Mouse (Mus musculus) hindbrain, embryonic 16.5 days (tissue): Measurements from ENCODE around the gene Gga3. TPM values are rescaled to one million over a fixed set of nuclear protein-coding genes. Genes with fewer than 3 reads are reported as not detected.

Source experiments
- ATAC-seq: fragments of 200-750 bp; cut with Nextera tagmentation; 2 replicates; pipeline ENCODE4 v1.8.0; 2017; ENCODE audit warnings: moderate TSS enrichment, moderate library complexity
- H3K27ac ChIP-seq: fragments of 300-500 bp; sonication (generic); 2 replicates; pipeline ENCODE4 v1.5.1; 2014; ENCODE audit warnings: low read depth, mild to moderate bottlenecking, control low read depth, low read length, moderate library complexity
- H3K27me3 ChIP-seq: fragments of 300-500 bp; sonication (generic); replicated peaks from 2 replicates; pipeline ENCODE4 v1.6.1; 2014; ENCODE audit warnings: low read length; ENCODE audit not compliant: control insufficient read depth, insufficient read depth
- H3K36me3 ChIP-seq: fragments of 300-500 bp; sonication (generic); 2 replicates; pipeline ENCODE4 v1.6.1; 2014; ENCODE audit warnings: mild to moderate bottlenecking, low read length, moderate library complexity, mixed read lengths; ENCODE audit not compliant: control insufficient read depth, insufficient read depth
- H3K4me1 ChIP-seq: fragments of 300-500 bp; sonication (generic); 2 replicates; pipeline ENCODE4 v1.6.1; 2014; ENCODE audit warnings: low read depth, low read length; ENCODE audit not compliant: control insufficient read depth, insufficient read depth
- H3K4me2 ChIP-seq: fragments of 300-500 bp; sonication (generic); 2 replicates; pipeline ENCODE4 v1.6.1; 2014; ENCODE audit warnings: mild to moderate bottlenecking, low read length, control low read depth, moderate library complexity
- H3K4me3 ChIP-seq: fragments of 300-500 bp; sonication (generic); 2 replicates; pipeline ENCODE4 v1.5.1; 2014; ENCODE audit warnings: mild to moderate bottlenecking, low read length, control low read depth, moderate library complexity
- H3K9ac ChIP-seq: fragments of 300-500 bp; sonication (generic); 2 replicates; pipeline ENCODE4 v1.6.1; 2014; ENCODE audit warnings: low read depth, mild to moderate bottlenecking, control low read depth, low read length, moderate library complexity
- H3K9me3 ChIP-seq: fragments of 300-500 bp; sonication (generic); 2 replicates; pipeline ENCODE4 v1.6.1; 2014; ENCODE audit warnings: mild to moderate bottlenecking, low read length, moderate library complexity; ENCODE audit not compliant: control insufficient read depth
- WGBS: fragments of 180-500 bp; shearing (Covaris S2); extraction: QIAGEN DNeasy Blood & Tissue Kit; methylation state at CpG from one replicate; pipeline ENCODE4 v1.1.7; 2014; 5-methylcytosine and 5-hydroxymethylcytosine counted together
- polyA plus RNA-seq: library from polyadenylated mRNA; unstranded; fragments of >200 nt; fragmentation: Nextera tagmentation; extraction: Ambion mirVana; gene quantifications from 2 replicates; pipeline ENCODE4 v1.2.1, GENCODE M21; 2015

The Gga3 gene
- polyA plus RNA-seq, 1 experiment from 2014 or later, result 35.1 TPM

GRCm38 (mm10) chr11:115606733-115607132, 2.9 kb upstream of the Gga3 start:
- Histone ChIP-seq H3K27me3 (no peaks in the 10 kb centered on the region), H3K9ac (no peak overlapping the region), H3K4me1 (peaks cover 28% of the 10 kb centered on the region), H3K4me3 (no peak overlapping the region), H3K4me2 (no peak overlapping the region), H3K36me3 (peaks cover 21% of the 10 kb centered on the region), H3K27ac (no peak overlapping the region), H3K9me3 (no peaks in the 10 kb centered on the region)
- WGBS, result 93% methylated on average over 18 of the region's 18 CpGs
- ATAC-seq, result no peak

- Histone ChIP-seq H3K9ac (peak overlapping the region; percentile 81), H3K4me2 (peak overlapping the region; percentile 97), H3K9me3 (no peaks in the 10 kb centered on the region), H3K4me1 (peaks cover 28% of the 10 kb centered on the region), H3K27me3 (no peaks in the 10 kb centered on the region), H3K4me3 (peak overlapping the region; percentile 87), H3K27ac (peak overlapping the region; percentile 94), H3K36me3 (peaks cover 21% of the 10 kb centered on the region)
- peak; percentile 21 for ATAC-seq
- 0% methylated on average over 26 of the region's 26 CpGs for WGBS
Measured at GRCm38 (mm10) chr11:115604304-115604696, 449 bp upstream of the Gga3 start.

GRCm38 (mm10) chr11:115603128-115603475, 749 bp downstream of the Gga3 start:
- WGBS, result 7% methylated on average over 15 of the region's 15 CpGs
- Histone ChIP-seq H3K27ac (peak overlapping the region; percentile 94), H3K9me3 (no peaks in the 10 kb centered on the region), H3K4me1 (peaks cover 28% of the 10 kb centered on the region), H3K4me3 (peak overlapping the region; percentile 87), H3K4me2 (peak overlapping the region; percentile 82), H3K36me3 (peaks cover 17% of the 10 kb centered on the region), H3K27me3 (no peaks in the 10 kb centered on the region), H3K9ac (peak overlapping the region; percentile 81)
- ATAC-seq, result no peak

- WGBS, result 95% methylated on average over 4 of the region's 4 CpGs
- H3K27ac ChIP-seq, result no peak overlapping the region
- ATAC-seq, result no peak
- no peaks in the 10 kb centered on the region; the same call in 1 of the 2 replicates for H3K36me3 ChIP-seq
- H3K9ac ChIP-seq, result no peak overlapping the region
- peaks cover 28% of the 10 kb centered on the region for H3K4me1 ChIP-seq
- no peak overlapping the region for H3K4me2 ChIP-seq
- no peak overlapping the region for H3K4me3 ChIP-seq
- H3K9me3 ChIP-seq, result no peaks in the 10 kb centered on the region
- no peaks in the 10 kb centered on the region for H3K27me3 ChIP-seq
Measured at GRCm38 (mm10) chr11:115601174-115601573, 2.7 kb downstream of the Gga3 start.

GRCm38 (mm10) chr11:115600743-115601142, 3.1 kb downstream of the Gga3 start:
- Histone ChIP-seq H3K27me3 (no peaks in the 10 kb centered on the region), H3K4me3 (no peak overlapping the region), H3K9me3 (no peaks in the 10 kb centered on the region), H3K4me1 (peaks cover 28% of the 10 kb centered on the region), H3K9ac (no peak overlapping the region), H3K36me3 (no peaks in the 10 kb centered on the region; the same call in none of the 2 replicates), H3K27ac (no peak overlapping the region), H3K4me2 (no peak overlapping the region)
- ATAC-seq, result no peak
- 96% methylated on average over 15 of the region's 15 CpGs for WGBS

- WGBS, result 93% methylated on average over 7 of the region's 7 CpGs
- ATAC-seq, result no peak
Measured at GRCm38 (mm10) chr11:115599722-115600121, 4.1 kb downstream of the Gga3 start.

GRCm38 (mm10) chr11:115598309-115598708, 5.5 kb downstream of the Gga3 start:
- peaks cover 12% of the 10 kb centered on the region for H3K36me3 ChIP-seq

More at GRCm38 (mm10) chr11:115599722-115600121, 4.1 kb downstream of the Gga3 start:
- Histone ChIP-seq H3K27me3 (no peaks in the 10 kb centered on the region), H3K36me3 (peaks cover 2% of the 10 kb centered on the region), H3K4me2 (no peak overlapping the region), H3K4me3 (no peak overlapping the region), H3K27ac (no peak overlapping the region), H3K9me3 (no peaks in the 10 kb centered on the region), H3K9ac (no peak overlapping the region), H3K4me1 (peaks cover 20% of the 10 kb centered on the region)

GRCm38 (mm10) chr11:115595209-115595608, 8.6 kb downstream of the Gga3 start:
- no peak overlapping the region for H3K9ac ChIP-seq
- H3K4me2 ChIP-seq, result no peak overlapping the region
- H3K9me3 ChIP-seq, result no peaks in the 10 kb centered on the region
- no peaks in the 10 kb centered on the region for H3K27me3 ChIP-seq
- H3K27ac ChIP-seq, result no peak overlapping the region
- no peaks in the 10 kb centered on the region for H3K4me1 ChIP-seq
- no peak overlapping the region for H3K4me3 ChIP-seq
- WGBS, result 97% methylated on average over 3 of the region's 3 CpGs
- ATAC-seq, result no peak
- peaks cover 36% of the 10 kb centered on the region for H3K36me3 ChIP-seq

More at GRCm38 (mm10) chr11:115598309-115598708, 5.5 kb downstream of the Gga3 start:
- WGBS, result 94% methylated on average over 4 of the region's 4 CpGs
- H3K9ac ChIP-seq, result no peak overlapping the region
- H3K27ac ChIP-seq, result no peak overlapping the region
- H3K9me3 ChIP-seq, result no peaks in the 10 kb centered on the region
- no peak overlapping the region for H3K4me3 ChIP-seq
- no peak overlapping the region for H3K4me2 ChIP-seq
- ATAC-seq, result no peak
- H3K27me3 ChIP-seq, result no peaks in the 10 kb centered on the region
- peaks cover 17% of the 10 kb centered on the region for H3K4me1 ChIP-seq

GRCm38 (mm10) chr11:115590526-115591075, 13.2 kb downstream of the Gga3 start:
- no peaks in the 10 kb centered on the region for H3K27me3 ChIP-seq
- H3K27ac ChIP-seq, result no peak overlapping the region
- H3K9ac ChIP-seq, result no peak overlapping the region
- H3K4me3 ChIP-seq, result no peak overlapping the region
- H3K36me3 ChIP-seq, result peaks cover 69% of the 10 kb centered on the region
- WGBS, result 98% methylated on average over 2 of the region's 2 CpGs
- ATAC-seq, result no peak
- no peaks in the 10 kb centered on the region for H3K9me3 ChIP-seq
- H3K4me2 ChIP-seq, result no peak overlapping the region
- no peaks in the 10 kb centered on the region for H3K4me1 ChIP-seq
